Mouse (Mus musculus): Measurements from ENCODE around the gene Rpl19.

Rpl19 gene

GRCm38 (mm10) chr11:98021565-98022252 is 4.8 kb upstream of the Rpl19 start:
- peak; percentile 55 to 75 for DNase-seq (ENCODE audit: inconsistent age in 2 of 2, low spot score in 1 of 2)

- DNase-seq (ENCODE audit: inconsistent age in 2 of 2, low spot score in 1 of 2), result no peak
Measured at GRCm38 (mm10) chr11:98022253-98022554, 4.3 kb upstream of the Rpl19 start.

GRCm38 (mm10) chr11:98022555-98023371 is 3.7 kb upstream of the Rpl19 start, which contains the start of gene Cacnb1:
TSS of gene Cacnb1 (minus strand) at chr11:98023034.
- peak; percentile 80 to 94 for DNase-seq (ENCODE audit: inconsistent age in 2 of 2, low spot score in 1 of 2)

GRCm38 (mm10) chr11:98024516-98024915 is 2.0 kb upstream of the Rpl19 start:
- DNase-seq (ENCODE audit: inconsistent age in 2 of 2, low spot score in 1 of 2), result no peak

GRCm38 (mm10) chr11:98026248-98026569 is 301 bp upstream of the Rpl19 start:
- no peak for DNase-seq (ENCODE audit: inconsistent age in 2 of 2, low spot score in 1 of 2)

GRCm38 (mm10) chr11:98027297-98027688 is 783 bp downstream of the Rpl19 start:
- DNase-seq (ENCODE audit: inconsistent age in 2 of 2, low spot score in 1 of 2), result no peak

- DNase-seq (ENCODE audit: inconsistent age in 2 of 2, low spot score in 1 of 2), result no peak
Measured at GRCm38 (mm10) chr11:98027785-98028184, 1.3 kb downstream of the Rpl19 start.

GRCm38 (mm10) chr11:98030701-98031442 is 4.4 kb downstream of the Rpl19 start:
- no peak for DNase-seq (ENCODE audit: inconsistent age in 2 of 2, low spot score in 1 of 2)

GRCm38 (mm10) chr11:98031443-98031770 is 4.9 kb downstream of the Rpl19 start:
- peak; percentile 74 to 93 for DNase-seq (ENCODE audit: inconsistent age in 2 of 2, low spot score in 1 of 2)

GRCm38 (mm10) chr11:98034061-98034460 is 7.6 kb downstream of the Rpl19 start:
- no peak for DNase-seq (ENCODE audit: inconsistent age in 2 of 2, low spot score in 1 of 2)

- DNase-seq (ENCODE audit: inconsistent age in 2 of 2, low spot score in 1 of 2), result no peak
Measured at GRCm38 (mm10) chr11:98034840-98035239, 8.3 kb downstream of the Rpl19 start.

- peak; percentile 77 to 87 for DNase-seq (ENCODE audit: inconsistent age in 2 of 2, low spot score in 1 of 2)
Measured at GRCm38 (mm10) chr11:98035977-98036377, 9.5 kb downstream of the Rpl19 start.

GRCm38 (mm10) chr11:98037871-98038270 is 11.4 kb downstream of the Rpl19 start:
- no peak for DNase-seq (ENCODE audit: inconsistent age in 2 of 2, low spot score in 1 of 2)

GRCm38 (mm10) chr11:98040975-98041374 is 14.5 kb downstream of the Rpl19 start:
- peak in 1 of 2 experiments; percentile 37 for DNase-seq (ENCODE audit: inconsistent age in 2 of 2, low spot score in 1 of 2)

GRCm38 (mm10) chr11:98042741-98043140 is 16.2 kb downstream of the Rpl19 start:
- DNase-seq (ENCODE audit: inconsistent age in 2 of 2, low spot score in 1 of 2), result peak in 1 of 2 experiments; percentile 52

- DNase-seq (ENCODE audit: inconsistent age in 2 of 2, low spot score in 1 of 2), result no peak
Measured at GRCm38 (mm10) chr11:98044074-98044473, 17.6 kb downstream of the Rpl19 start.

- DNase-seq (ENCODE audit: inconsistent age in 2 of 2, low spot score in 1 of 2), result peak in 1 of 2 experiments; percentile 32
Measured at GRCm38 (mm10) chr11:98045596-98045995, 19.1 kb downstream of the Rpl19 start.

GRCm38 (mm10) chr11:98046466-98046865 is 20.0 kb downstream of the Rpl19 start:
- DNase-seq (ENCODE audit: inconsistent age in 2 of 2, low spot score in 1 of 2), result peak; percentile 84 to 93

- peak in 1 of 2 experiments; percentile 48 for DNase-seq (ENCODE audit: inconsistent age in 2 of 2, low spot score in 1 of 2)
Measured at GRCm38 (mm10) chr11:98047745-98048144, 21.2 kb downstream of the Rpl19 start.

GRCm38 (mm10) chr11:98049672-98050519 is 23.4 kb downstream of the Rpl19 start:
- no peak for DNase-seq (ENCODE audit: inconsistent age in 2 of 2, low spot score in 1 of 2)

- no peak for DNase-seq (ENCODE audit: inconsistent age in 2 of 2, low spot score in 1 of 2)
Measured at GRCm38 (mm10) chr11:98050520-98050815, 24.0 kb downstream of the Rpl19 start.
